Mouse (Mus musculus) spleen, postnatal 14 days (tissue): ENCODE results near the gene Marc2.

Experiments
- DNase-seq, 2 experiments: peaks; one replicate each; pipeline ENCODE4 v3.0.0; 2021 to 2022; ENCODE audit warnings: low spot score in 2 of 2

Marc2 gene

GRCm38 (mm10) chr1:184846092-184846750 is at the start of gene Marc2:
Gene Marc2, minus strand, starts transcription at chr1:184846451.
- no peak for DNase-seq

DNA sequence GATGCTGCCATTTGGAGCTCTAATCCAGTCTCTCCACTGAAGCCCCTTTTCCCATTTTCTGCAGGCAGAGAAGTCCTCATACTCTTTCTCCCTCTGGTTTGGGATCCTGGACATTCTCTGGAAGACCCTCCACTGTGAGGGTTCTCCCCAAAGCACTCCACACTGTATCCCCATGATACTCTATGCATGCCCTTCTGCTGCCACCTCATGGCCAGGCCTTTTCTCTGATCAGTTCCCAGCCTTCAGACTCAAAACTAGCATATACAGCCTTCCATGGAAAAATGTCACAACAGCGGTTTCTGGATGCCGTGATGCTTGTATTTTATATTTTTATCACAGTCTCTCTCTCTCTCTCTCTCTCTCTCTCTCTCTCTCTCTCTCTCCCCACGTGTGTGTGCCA is 45.7 kb upstream of the Marc2 start:
- DNase-seq: no peak

- no peak for DNase-seq
Observed at GRCm38 (mm10) chr1:184889454-184889853, 43.2 kb upstream of the Marc2 start.

DNA sequence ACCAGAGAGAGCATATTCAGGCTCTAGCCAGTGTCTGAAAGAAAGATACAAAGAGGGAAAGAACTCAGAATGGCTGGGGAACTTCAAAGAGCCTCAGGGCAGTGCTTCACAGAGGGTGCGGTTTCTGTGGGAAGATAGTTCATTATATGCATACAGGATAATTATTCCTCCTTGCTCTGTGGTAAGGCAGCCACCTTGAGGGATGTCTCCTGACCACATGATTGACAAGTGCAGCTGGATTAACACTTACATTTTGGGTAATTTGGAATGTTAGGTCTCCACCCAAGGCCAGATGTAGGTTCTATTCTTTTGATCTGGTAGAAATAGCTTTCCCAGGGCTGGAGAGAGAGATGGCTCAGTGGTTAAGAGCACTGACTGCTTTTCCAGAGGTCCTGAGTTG is 39.9 kb upstream of the Marc2 start:
- DNase-seq: no peak

DNA sequence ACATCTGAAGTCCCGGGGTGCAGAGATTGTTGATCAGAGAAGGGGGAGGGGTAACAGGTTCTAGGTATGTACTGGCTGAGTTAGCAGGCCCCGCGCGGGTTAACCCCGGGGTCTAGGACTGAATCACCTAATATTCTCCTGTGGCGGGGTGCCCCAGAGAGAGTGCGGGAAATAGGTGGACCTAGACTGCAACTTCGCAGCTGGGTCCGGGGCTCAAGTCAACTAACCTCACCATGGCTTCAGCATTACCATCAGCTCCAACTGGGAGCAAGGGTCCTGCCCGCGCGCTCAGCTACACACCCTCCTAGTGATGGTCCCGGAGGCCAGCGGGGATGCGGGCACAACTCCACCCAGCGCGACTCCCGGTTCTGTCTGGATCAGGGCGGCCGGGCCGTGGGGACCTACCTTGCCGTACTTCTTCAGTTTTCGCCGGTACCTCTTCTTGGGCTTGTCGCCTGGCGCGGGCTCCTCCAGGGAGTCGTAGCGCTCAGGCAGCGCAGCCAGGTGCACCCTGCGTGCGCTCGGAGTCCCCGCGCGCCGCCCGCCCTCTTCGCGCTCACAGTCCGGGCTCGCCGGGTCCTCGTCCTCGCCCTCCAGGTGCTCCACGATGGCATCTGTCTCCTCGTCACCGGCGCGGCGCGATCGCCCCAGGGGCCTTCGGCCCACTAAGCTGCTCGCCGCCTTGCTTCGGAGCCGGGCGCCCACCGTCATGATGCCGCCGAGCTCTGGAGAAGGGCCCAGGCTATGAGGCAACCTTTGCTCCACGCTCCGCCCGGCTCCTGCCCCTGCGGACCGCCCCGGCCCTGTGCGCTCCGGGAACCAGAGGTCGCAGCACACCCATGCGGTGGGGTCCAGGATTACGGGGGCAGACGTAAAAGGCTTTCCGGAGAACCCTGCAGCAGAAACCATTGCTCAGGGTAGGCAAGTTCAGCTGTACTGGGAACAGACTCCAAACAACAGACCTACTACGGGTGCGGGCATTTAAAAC is 36.3 kb upstream of the Marc2 start, which contains the start of gene C130074G19Rik:
C130074G19Rik (minus strand) TSS at position 938 of the 988 bp plus-strand sequence.
- peak in 1 of 2 experiments; percentile 9 for DNase-seq

DNA sequence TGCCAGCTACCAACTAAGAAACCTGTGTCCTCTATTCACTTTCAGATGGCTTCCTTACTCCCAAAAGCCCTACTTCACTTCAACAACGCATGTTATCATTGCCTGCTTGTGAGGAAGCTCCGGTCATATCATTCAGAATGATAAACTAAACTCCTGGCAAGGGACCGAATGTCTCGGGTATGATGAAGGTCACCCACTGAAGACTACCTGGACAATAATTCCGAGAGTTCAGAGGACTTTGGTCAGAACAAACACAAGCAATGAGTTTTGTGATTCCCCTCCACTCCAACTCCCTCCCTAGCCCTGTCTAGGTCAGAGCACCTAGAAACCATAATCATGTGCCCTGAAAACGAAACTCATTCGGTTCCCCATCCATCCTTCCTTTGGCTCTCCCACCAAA is 35.6 kb upstream of the Marc2 start:
- no peak for DNase-seq

GRCm38 (mm10) chr1:184881211-184881610 is 35.0 kb upstream of the Marc2 start:
- no peak for DNase-seq

DNA sequence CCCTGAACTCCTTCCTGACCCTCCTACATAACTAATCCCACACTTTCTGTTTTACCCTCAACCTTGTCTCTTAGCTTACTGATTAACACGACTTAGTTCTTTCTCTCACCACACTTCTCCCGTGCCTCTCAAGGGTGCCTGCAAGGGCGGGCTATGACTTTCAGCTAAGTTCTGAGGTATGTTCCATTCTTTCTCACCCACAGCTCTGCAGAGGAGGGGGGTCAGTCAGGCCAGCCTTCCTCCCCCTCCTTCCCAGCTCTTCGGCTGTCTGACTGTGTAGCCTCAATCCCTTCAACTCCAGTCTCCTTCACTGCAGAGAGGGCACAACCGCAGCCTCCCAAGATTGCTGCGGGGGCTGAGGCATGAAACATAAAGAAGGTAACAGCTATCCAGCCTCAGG is 32.6 kb upstream of the Marc2 start:
- no peak for DNase-seq

GRCm38 (mm10) chr1:184877306-184877705 is 31.1 kb upstream of the Marc2 start:
- no peak for DNase-seq

- no peak for DNase-seq
Observed at GRCm38 (mm10) chr1:184873910-184874309, 27.7 kb upstream of the Marc2 start.

DNA sequence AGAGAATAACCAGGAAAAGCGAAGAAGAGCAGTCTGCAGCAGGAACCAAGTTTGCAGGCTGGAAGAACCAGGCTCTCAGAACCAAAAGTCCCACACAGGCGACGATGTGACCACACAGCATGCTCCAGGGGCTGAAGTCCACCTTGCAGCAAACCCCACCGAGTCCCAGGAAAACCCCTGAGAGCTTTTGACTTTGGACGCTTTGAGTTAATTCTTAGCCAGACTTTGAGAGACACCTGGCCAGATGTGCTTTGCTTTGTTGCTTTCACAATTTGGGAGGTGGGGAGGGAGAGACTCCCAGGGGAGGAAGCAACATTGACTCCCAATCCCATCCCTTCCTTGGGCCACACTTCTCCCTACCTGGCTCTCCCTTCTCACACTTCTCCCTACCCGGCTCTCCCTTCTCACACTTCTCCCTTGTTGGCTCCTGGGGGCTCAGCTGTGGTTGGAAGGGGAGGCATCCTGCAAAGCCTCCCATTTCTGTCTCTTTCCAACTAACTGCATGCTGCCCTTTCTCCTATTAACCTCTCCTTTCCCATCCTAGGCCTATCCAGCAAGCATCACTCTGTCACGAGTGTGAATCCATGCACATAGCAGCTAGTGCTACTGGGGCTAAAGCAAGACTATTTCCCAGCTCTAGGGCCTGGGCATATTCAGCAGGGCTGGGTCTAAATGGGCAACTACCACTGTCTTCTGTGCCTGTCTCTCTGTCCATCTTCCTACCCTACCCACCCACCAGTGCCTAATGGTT is 26.0 kb upstream of the Marc2 start:
- DNase-seq: no peak

GRCm38 (mm10) chr1:184871506-184871905 is 25.3 kb upstream of the Marc2 start:
- DNase-seq: no peak

DNA sequence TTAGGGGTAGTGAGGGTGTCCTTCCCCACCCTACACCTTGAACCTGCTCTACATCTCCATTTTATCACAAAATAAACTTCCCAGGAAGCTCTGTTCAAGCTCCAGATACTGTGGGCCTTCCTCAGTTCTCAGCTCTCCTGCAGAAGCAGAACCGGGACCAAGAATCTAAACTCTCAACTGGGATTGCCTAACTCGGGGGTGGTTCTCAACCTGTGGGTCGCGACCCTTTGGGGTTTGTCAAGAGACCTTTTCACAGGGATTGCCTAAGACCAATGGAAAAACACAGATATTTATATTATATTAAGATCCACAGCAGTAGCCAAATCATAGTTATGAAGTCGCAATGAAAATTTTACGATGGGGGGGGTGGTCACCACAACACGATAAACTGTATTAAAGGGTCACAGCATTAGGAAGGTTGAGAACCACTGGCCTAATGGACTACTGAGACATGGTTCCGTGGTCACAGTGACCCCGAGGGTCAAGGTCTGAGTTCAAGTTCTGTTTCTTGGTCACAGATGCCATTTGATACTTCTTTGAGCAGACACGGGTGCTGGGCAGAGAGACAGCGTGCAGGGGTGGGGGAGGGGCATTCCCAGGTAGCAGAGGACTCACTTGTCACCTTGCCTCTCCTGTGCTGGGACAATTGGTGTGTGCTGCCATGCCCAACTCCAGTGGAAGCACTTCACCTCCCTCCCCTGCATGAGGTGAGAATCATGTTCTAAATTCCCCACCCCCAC is 24.6 kb upstream of the Marc2 start:
- DNase-seq: no peak

DNA sequence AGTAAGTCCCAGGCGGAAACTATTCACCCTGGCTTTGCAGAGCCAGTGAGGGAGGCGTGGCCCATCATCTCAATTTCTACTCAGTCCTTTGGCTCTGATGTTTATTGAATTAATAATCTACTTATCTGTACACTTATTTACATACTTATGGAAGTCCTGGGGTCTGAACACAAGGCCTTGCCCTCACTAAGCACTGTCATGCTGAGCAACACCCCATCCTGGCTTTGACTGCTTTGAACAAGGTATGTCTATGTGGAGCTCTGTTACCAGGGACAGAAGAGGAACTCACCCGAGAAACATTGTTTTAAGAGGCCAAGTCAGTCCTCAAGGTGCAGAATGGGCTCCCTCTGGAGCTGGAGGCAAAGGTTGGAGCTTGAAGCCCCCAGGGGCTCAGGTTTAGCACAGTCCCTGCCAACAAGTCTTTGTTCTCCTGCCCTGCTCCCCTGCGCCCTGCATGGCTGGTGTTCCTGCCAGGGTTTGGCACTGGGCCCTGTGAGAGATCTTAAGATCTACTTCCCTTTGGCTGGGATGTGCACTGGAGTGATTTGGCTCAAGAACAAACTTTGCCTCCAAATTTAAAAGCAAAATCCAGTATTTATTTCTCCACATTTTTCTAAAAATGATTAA is 23.8 kb upstream of the Marc2 start:
- DNase-seq: no peak

DNA sequence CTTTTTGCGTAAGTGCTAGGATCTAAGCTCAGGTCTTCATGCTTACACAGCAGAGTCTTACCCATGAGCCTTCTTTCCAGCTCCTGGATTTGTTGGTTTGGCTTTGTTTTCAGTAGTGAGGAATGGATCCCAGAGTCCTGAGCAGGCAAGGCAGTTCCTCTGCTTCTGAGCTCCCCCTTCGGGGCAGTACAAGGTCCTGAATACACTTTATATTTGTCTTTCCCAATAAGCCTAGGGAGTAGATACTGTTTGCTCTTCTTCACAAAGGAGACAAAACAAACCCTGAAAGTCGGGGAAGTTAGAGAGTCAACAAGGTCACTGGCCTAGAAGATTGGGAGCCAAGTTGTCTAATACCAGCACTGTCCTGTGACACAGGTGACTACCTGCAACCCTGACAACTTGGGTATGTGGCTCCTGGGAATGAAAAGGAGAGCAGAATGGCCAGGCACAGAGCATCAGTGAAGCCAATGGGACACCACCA is 21.4 kb upstream of the Marc2 start:
- DNase-seq: no peak

- no peak for DNase-seq
Observed at GRCm38 (mm10) chr1:184864381-184864801, 18.1 kb upstream of the Marc2 start.

DNA sequence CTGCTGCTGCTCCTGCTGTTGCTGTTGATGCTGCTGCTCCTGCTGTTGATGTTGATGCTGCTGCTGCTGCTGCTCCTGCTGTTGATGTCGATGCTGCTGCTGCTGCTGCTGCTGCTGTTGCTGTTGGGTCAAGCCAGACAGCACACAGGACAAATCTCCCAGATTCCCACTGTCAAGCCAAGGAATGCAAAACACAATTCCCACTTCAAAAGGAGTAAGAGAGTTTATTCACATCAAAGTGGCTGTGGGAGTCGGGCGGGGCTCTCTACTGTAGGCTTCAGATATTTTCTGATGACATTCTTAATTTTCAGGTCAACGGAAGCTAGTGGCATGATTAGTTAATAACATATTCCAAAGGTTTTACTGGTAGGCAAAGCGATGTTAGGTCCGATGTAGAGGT is 16.4 kb upstream of the Marc2 start:
- DNase-seq: no peak

DNA sequence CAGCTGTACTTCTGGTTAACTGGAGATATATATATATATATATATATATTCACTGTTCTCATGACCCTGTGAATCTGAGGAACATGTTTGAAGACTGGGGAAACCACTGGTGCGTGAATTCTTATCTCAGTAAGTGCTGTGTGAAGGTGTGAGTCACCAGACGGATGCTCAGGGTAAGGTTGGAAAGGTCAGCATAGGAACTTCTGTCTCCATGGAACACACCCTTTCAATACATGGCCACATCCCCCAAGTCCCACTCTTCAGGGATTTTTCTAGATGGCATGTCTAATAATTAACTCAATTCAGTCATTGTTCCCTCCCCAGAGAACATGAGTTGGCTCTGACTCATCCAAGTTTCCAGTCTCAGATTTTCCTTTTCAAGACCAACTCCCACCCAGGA is 15.3 kb upstream of the Marc2 start:
- DNase-seq: no peak

DNA sequence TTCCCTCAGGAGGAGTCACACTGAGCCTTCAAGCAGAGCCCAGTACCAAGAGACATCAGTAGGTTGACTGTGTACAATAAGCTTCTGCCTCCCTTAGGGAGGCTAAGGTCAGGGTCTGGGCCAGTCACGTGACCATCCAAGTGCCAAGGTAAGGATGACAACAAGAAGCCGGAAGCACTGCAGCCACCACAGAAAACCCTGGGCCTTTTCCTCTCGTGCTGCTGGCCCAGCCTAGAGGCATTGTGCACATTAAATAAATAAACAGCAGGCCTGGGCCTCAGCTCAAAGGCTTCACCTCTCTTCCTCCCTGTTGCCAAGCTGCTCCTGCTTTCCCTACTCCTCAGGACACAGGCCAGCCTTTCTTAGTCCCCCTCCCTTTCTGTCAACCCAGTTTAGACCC is 14.0 kb upstream of the Marc2 start:
- DNase-seq: no peak

DNA sequence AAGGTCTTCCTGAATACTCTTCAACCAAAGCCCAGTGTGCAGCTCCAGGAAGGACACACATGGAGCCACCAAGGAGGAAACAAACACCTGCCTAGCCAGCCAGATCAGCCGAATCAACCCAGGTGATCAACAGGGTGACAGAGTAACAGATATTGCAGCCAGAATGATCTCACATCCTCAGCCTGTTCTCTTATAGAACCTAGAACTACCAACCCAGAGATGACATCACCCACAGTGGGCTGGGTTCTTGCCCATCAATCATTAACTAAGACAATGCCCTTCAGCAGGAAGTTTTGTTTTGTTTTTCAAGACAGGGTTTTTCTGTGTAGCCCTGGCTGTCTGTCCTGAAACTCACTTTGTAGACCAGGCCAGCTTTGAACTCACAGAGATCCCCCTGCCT is 12.0 kb upstream of the Marc2 start:
- DNase-seq: no peak

DNA sequence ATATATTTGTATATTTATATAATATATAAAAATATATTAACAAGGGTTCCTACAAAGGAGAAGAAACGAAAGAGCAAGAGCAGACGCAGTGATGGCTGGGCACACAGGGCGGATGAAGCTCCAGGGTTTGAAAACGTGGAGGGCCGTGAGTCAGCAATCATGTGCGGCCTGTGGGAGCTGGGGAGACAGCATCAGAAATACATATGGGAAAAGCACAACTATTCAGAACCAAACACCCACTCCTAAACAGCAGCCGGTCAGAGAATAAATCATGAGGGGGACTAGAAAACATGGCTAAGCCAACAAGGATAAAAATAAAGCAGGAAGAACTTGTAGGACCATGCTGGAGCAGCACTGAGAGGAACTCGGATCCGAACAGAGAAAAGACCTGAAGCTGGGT is 11.0 kb upstream of the Marc2 start:
- no peak for DNase-seq
